Mouse (Mus musculus) neural tube, embryonic 13.5 days (tissue): ENCODE data around the gene Sdad1. TPM values are rescaled to one million over a fixed set of nuclear protein-coding genes. Genes with fewer than 3 reads are reported as not detected.
"Not testable (repeated sequence)": the region's sequence is repeated elsewhere in the genome, so short reads cannot be mapped to it uniquely, and the experiment has no call there.

ENCODE experiments used
- ATAC-seq: fragments of 200-750 bp; cut with Nextera tagmentation; 2 replicates; pipeline ENCODE4 v1.8.0; 2017; ENCODE audit warnings: low read depth, mild to moderate bottlenecking, moderate TSS enrichment, moderate library complexity
- H3K27ac ChIP-seq: fragments of 300-500 bp; sonication (generic); replicated peaks from 2 replicates; pipeline ENCODE4 v1.5.1; 2015; ENCODE audit warnings: moderate library complexity, mild to moderate bottlenecking, inconsistent platforms
- H3K27me3 ChIP-seq: fragments of 300-500 bp; sonication (generic); 2 replicates; pipeline ENCODE4 v1.6.1; 2015; ENCODE audit warnings: mild to moderate bottlenecking, inconsistent platforms
- H3K36me3 ChIP-seq: fragments of 300-500 bp; sonication (generic); 2 replicates; pipeline ENCODE4 v1.6.1; 2015; ENCODE audit warnings: mild to moderate bottlenecking, inconsistent platforms
- H3K4me1 ChIP-seq: fragments of 300-500 bp; sonication (generic); replicated peaks from 2 replicates; pipeline ENCODE4 v1.6.1; 2015; ENCODE audit warnings: inconsistent platforms
- H3K4me2 ChIP-seq: fragments of 300-500 bp; sonication (generic); 2 replicates; pipeline ENCODE4 v1.6.1; 2015; ENCODE audit warnings: inconsistent platforms, mild to moderate bottlenecking, moderate library complexity
- H3K4me3 ChIP-seq: fragments of 300-500 bp; sonication (generic); 2 replicates; pipeline ENCODE4 v1.5.1; 2015; ENCODE audit warnings: mild to moderate bottlenecking, inconsistent platforms
- H3K9ac ChIP-seq: fragments of 300-500 bp; sonication (generic); 2 replicates; pipeline ENCODE4 v1.6.1; 2015; ENCODE audit warnings: moderate library complexity, mild to moderate bottlenecking, inconsistent platforms
- H3K9me3 ChIP-seq: fragments of 300-500 bp; sonication (generic); 2 replicates; pipeline ENCODE4 v1.6.1; 2016; ENCODE audit warnings: inconsistent platforms
- WGBS: fragments of 180-500 bp; shearing (Covaris S2); methylation state at CpG from one replicate; pipeline ENCODE4 v1.1.7; 2015; 5-methylcytosine and 5-hydroxymethylcytosine counted together
- polyA plus RNA-seq: library from polyadenylated mRNA; unstranded; fragments of >200 nt; fragmentation: Nextera tagmentation; extraction: Ambion mirVana; gene quantifications from 2 replicates; pipeline ENCODE4 v1.2.1, GENCODE M21; 2015

The Sdad1 gene
- polyA plus RNA-seq: 26.1 and 28.2 TPM in 2 replicates

DNA sequence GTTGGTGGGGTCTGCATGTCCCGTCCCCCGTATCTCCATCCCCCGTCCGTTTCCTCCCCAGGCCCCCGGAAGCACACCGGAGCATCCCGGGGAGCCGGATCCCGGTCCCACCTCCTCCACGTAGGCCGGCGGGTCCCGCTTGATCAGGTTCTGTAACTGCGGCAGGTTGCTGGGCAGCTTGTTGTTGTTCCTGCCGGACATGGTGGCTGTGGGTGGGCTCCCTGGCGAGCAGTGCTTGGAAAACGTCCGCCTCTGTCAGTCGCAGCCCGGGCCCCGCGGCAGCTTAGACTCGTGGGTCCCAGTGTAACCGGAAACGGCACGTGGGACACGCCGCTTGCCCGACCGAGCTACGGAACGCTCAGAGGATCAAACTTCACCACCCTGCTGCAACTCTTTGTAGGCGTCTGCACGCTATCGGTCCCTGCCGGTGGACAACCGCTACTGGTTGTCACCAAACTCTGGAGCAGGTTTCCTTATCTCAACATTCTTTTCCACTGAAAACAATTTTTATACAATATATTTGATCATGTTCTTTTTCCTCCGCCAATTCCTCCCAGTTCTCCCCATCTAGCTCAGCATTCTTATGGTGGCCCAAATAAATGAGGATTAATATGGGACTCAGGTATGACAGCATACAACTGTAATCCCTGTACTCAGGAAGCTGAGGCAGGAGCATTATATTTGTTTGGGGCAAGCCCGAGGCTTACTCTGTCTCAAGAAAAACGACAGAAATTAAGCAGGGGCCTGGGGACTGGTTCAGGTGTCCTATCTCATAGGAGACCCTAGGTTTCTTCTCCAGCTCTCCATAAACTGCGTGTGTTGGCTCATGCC lies at the start of gene Sdad1:
Sdad1 (minus strand) TSS at position 799 of the 831 bp plus-strand sequence.
- H3K4me3 ChIP-seq: peak within 1 kb of the TSS; percentile 88
- no peaks in the 10 kb centered on the region for H3K9me3 ChIP-seq
- peak within 1 kb of the TSS; percentile 88 for H3K4me2 ChIP-seq
- 2% methylated on average over 41 of the region's 41 CpGs for WGBS
- peak within 1 kb of the TSS; percentile 85 for H3K9ac ChIP-seq
- no peaks in the 10 kb centered on the region for H3K27me3 ChIP-seq
- peaks cover 18% of the 10 kb centered on the region for H3K4me1 ChIP-seq
- H3K27ac ChIP-seq: peak within 1 kb of the TSS; percentile 54; the same call in 1 of the 2 replicates
- peak; percentile 93 for ATAC-seq
- H3K36me3 ChIP-seq: peaks cover 9% of the 10 kb centered on the region

DNA sequence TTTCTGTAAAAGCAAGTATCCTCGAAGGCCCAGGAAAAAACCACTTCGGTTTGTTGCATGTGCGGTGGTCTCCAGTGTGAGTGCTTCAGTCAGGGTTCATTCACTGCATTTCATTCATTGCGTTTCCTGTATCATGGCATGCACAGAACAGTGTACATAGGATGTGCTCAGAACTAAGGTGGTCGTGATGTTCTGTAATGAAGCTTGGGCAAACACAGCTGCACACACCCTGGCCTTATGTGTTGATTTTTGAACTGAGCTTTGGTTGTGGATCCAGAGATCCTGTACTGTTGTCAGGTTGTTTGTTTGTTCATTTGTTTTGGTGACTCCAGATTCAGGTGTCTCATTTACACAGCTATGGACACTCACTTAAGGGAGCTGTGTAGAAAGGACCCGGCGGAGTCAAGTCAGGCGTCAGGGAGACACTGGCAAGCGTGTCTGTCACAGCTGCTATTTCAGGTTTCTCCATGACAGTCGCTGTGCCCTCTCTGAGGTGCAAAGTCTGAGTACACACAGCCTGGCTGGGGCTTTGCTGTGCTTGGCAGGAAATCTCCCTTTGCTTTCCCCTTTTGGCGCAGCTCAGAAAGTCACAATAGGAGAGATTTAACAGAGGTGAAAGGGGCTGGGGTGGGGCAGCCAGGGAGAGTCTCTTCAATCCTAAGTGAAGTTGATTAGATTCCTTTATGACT lies 48.6 kb upstream of the Sdad1 start:
- H3K27me3 ChIP-seq: no peaks in the 10 kb centered on the region
- H3K4me1 ChIP-seq: 0 out of 2 replicates have a peak, but pooled peaks cover 3% of the 10 kb centered on the region
- no peak overlapping the region for H3K27ac ChIP-seq

DNA sequence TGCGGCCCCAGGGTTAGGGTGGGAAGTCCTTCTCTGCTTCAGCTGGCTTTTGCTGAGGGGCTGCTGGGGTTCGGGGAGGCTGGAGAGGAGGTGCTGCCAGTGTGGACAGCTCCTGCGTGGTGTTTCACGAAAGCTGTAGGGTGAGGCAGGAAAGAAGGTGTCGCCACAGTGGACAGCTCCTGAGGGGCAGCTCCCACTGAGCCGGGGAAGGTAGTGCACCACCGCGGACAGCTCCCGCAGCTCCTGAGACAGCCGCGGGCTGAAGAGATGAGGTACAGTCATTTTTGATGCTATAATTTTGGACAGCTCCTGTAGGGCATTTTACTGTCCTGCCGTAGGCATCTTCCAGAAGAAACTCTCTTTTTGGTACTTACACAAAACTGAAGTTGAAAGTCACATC lies 47.8 kb upstream of the Sdad1 start:
- ATAC-seq: no peak
- Histone ChIP-seq H3K4me1 (0 out of 2 replicates have a peak, but pooled peaks cover under 1% of the 10 kb centered on the region), H3K27ac (no peak overlapping the region), H3K9me3 (no peaks in the 10 kb centered on the region), H3K27me3 (no peaks in the 10 kb centered on the region), H3K9ac (no peak overlapping the region), H3K36me3 (no peaks in the 10 kb centered on the region), H3K4me2 (no peak overlapping the region), H3K4me3 (no peak overlapping the region)
- 70% methylated on average over 11 of the region's 12 CpGs for WGBS

More for the DNA sequence above, 48.6 kb upstream of the Sdad1 start:
- 83% methylated on average over 11 of the region's 11 CpGs for WGBS
- Histone ChIP-seq H3K9ac (no peak overlapping the region), H3K4me2 (no peak overlapping the region), H3K36me3 (no peaks in the 10 kb centered on the region), H3K4me3 (no peak overlapping the region), H3K9me3 (no peaks in the 10 kb centered on the region)
- ATAC-seq: no peak

DNA sequence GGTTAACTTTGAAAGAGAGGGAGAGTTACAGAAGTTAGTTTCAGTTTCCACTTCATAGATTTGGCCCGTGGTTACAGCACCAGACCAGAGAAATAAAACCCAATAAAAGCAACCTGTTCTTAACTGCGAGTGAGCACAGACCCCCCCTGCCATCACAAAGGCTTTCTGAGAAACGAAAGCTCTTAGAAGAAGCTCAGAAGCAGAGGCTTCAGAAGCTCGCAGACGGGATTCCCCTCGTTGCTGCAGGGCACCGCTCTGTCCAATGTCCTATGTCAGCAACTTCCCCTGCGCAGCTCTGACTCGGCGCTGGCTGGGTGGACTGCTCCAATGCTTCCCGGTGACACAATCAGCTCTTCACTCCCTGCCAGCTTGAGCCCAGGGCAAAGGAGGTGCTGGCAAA lies 43.2 kb upstream of the Sdad1 start:
- H3K27me3 ChIP-seq: peaks cover 5% of the 10 kb centered on the region; the same call in 1 of the 2 replicates
- H3K9me3 ChIP-seq: no peaks in the 10 kb centered on the region
- WGBS: 47% methylated on average over 11 of the region's 11 CpGs
- no peak overlapping the region for H3K27ac ChIP-seq
- peak overlapping the region; percentile 30 for H3K4me2 ChIP-seq
- ATAC-seq: no peak
- H3K9ac ChIP-seq: 0 out of 2 replicates have a peak overlapping the region, but pooled peaks have one; percentile 5
- peaks cover 4% of the 10 kb centered on the region; the same call in 1 of the 2 replicates for H3K4me1 ChIP-seq
- no peak overlapping the region for H3K4me3 ChIP-seq
- H3K36me3 ChIP-seq: no peaks in the 10 kb centered on the region

DNA sequence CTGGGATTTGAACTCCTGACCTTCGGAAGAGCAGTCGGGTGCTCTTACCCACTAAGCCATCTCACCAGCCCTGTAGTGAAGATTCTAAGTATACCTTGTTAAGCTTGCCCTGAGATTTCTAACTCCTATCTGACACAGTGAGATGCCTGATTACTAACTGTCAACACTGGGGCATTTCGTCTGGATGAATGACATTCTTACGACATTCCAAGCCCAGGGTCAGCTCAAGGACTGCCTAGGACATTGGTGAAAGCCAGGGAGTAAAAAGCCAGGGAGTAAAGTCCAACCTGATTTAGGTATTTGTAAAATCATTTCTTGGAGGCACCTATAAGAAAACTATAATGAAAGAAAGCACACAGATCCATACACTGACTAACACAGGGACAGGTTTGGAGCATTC lies 42.4 kb upstream of the Sdad1 start:
- not testable (repeated sequence) for ATAC-seq, H3K9me3 ChIP-seq, H3K9ac ChIP-seq, H3K4me3 ChIP-seq, H3K36me3 ChIP-seq, H3K4me2 ChIP-seq, H3K4me1 ChIP-seq, H3K27ac ChIP-seq
- H3K27me3 ChIP-seq: peaks cover 11% of the 10 kb centered on the region
- 82% methylated on average over 4 of the region's 4 CpGs for WGBS

DNA sequence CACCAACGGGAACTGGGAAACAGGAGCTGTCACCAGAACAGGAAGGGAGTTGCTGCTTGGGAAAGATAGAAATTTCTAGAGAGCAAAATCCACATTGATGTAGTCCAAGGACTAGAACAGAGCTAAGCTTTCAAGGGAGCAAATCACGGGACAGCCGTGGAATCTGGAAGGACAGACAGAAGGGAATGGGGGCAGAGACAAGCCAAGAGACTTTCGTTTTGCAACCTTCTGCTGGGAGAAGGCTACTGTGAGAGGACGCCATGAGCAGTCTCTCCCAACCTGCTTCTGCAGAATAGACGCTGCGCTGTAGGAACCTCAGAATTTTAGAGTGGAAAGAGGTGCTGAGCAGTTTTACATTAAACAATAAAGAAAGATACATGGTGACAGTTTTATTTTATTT lies 39.5 kb upstream of the Sdad1 start:
- no peak for ATAC-seq
- Histone ChIP-seq H3K9me3 (no peaks in the 10 kb centered on the region), H3K27me3 (peaks cover 13% of the 10 kb centered on the region), H3K4me2 (no peak overlapping the region), H3K4me1 (peaks cover 9% of the 10 kb centered on the region; the same call in 1 of the 2 replicates), H3K4me3 (no peak overlapping the region), H3K27ac (no peak overlapping the region), H3K9ac (no peak overlapping the region), H3K36me3 (no peaks in the 10 kb centered on the region)
- WGBS: 78% methylated on average over 7 of the region's 7 CpGs

DNA sequence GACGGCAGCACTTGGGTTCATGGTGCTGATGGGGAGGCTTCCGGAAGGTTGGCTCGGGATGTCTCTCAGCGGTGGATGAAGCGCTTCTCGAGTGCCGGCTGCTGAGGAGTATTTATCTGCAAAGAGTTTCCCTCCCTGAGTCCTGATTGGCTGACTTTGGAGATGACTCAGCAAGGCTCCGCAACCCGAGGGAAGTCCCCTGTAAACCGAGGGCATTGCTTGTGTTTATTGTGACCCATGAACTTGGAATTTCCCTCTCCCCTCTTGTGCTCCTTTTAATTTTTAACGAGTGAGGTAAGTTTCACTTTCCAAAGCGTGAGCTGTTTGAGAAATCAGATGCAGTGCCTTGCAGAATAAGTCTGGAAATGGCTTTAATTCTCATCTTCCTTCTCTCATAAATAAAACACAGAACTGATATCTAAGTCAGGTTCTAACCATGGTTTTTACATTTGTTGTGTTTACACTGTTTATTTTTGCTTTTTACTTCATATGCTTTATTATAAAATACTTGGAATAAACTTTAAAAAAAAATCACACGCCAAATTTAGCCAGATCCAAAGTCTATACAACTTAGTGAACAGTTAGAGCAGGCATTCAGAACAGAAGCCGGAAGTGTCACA lies 38.6 kb upstream of the Sdad1 start, which contains the start of gene Cxcl10:
Cxcl10 (minus strand) TSS at position 96 of the 620 bp plus-strand sequence.
- peak within 1 kb of the TSS; percentile 53 for H3K4me2 ChIP-seq
- peak within 1 kb of the TSS; percentile 23 for H3K4me3 ChIP-seq
- peaks cover 9% of the 10 kb centered on the region; the same call in 1 of the 2 replicates for H3K4me1 ChIP-seq
- H3K27ac ChIP-seq: no peak within 1 kb of the TSS
- no peaks in the 10 kb centered on the region for H3K36me3 ChIP-seq
- 16% methylated on average over 14 of the region's 14 CpGs for WGBS
- no peaks in the 10 kb centered on the region for H3K9me3 ChIP-seq
- no peak for ATAC-seq
- no peak within 1 kb of the TSS for H3K9ac ChIP-seq
- peaks cover 13% of the 10 kb centered on the region for H3K27me3 ChIP-seq

DNA sequence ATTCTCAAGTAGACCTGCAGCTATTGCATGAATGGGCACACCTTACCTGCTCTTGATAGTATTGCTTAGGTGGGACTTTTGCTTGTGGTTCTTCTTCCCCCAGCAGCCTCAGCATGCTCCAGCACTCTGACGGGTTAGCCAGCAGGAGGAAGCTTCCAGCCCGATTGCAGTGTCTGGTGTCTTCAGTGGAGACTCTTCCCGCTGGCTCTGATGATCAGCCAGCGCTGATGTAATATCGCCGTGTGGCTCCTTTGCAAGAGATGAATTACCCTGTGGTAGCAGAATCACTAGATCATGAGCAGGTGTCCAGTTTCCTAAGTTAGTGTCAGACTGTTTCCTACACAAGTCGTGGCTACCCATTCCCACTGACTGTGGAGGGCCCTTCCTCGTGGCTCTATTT lies 34.7 kb upstream of the Sdad1 start:
- 87% methylated on average over 8 of the region's 8 CpGs for WGBS
- Histone ChIP-seq H3K4me1 (peaks cover 9% of the 10 kb centered on the region; the same call in 1 of the 2 replicates), H3K4me3 (no peak overlapping the region), H3K27me3 (peaks cover 13% of the 10 kb centered on the region), H3K9ac (no peak overlapping the region), H3K36me3 (no peaks in the 10 kb centered on the region), H3K4me2 (no peak overlapping the region), H3K27ac (no peak overlapping the region), H3K9me3 (no peaks in the 10 kb centered on the region)
- ATAC-seq: no peak

DNA sequence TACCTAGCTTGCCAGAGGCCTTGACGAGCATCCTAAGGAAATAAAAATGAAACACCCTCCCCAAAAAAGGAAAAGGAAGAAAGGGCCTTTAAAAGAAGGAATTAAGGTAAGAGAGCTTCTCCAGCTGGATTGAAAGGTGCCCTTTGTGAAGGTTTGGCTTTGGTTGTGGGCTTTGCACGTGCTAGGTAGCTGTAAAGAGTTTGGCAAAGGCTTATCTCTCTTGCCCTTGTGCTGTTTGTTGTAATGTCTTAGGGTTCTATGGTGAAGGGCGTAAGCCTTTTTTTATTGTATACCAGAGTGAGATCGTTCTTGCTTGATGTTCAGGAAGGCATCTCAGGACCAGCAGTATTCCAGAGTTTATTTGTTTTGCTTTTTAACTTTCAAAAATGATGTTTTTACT lies 30.3 kb upstream of the Sdad1 start:
- no peaks in the 10 kb centered on the region for H3K36me3 ChIP-seq
- H3K9me3 ChIP-seq: no peaks in the 10 kb centered on the region
- no peak overlapping the region for H3K27ac ChIP-seq
- H3K4me1 ChIP-seq: no peaks in the 10 kb centered on the region
- no peak overlapping the region for H3K4me3 ChIP-seq
- H3K9ac ChIP-seq: no peak overlapping the region
- 79% methylated on average over 4 of the region's 4 CpGs for WGBS
- no peak overlapping the region for H3K4me2 ChIP-seq
- no peaks in the 10 kb centered on the region for H3K27me3 ChIP-seq
- ATAC-seq: no peak

DNA sequence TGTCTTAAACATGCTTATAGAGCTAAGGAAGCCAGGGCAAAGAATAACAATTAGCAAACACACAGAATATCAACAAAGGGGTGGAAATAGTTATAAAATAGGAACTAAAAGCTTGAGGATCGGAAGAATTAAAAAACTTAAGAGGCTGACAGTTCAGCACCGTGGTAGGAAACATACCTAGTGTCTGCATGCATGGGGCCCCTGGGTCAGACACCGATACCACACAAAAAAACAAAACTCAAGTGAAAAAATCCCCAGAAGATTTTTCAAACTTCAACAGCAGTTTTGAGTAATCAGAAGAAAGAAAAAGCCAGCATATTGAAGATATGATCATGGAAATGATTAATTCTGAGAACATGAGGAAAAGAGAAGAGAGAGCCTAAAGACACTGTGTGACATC lies 26.5 kb upstream of the Sdad1 start:
- no peaks in the 10 kb centered on the region for H3K27me3 ChIP-seq
- no peaks in the 10 kb centered on the region for H3K9me3 ChIP-seq
- H3K4me1 ChIP-seq: no peaks in the 10 kb centered on the region
- no peak overlapping the region for H3K4me3 ChIP-seq
- WGBS: 85% methylated on average over 3 of the region's 3 CpGs
- no peak for ATAC-seq
- H3K4me2 ChIP-seq: no peak overlapping the region
- H3K9ac ChIP-seq: no peak overlapping the region
- no peaks in the 10 kb centered on the region for H3K36me3 ChIP-seq
- no peak overlapping the region for H3K27ac ChIP-seq

DNA sequence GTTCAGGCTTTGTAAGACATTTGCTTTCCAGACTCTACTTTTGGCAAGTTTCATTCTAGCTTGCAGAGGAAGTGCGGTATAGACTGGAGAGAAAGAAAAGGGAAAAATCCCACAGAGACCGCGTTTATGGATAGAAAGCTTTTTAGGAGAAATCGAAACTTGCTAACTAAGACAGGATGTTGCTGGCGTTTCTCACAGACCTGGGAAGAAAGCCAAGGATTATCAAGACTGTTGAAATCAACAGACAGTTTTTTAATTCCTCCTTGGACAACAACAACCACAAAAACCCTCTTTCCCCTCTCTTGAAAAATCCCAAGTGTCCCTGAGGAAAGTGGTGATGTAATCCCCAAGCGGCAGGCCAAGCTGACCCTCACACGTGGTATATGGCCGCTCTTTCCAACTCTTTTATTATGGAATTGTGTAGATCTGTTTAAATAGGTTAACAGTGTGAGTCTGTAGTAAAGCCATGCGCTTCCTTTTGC lies 22.1 kb upstream of the Sdad1 start:
- Histone ChIP-seq H3K4me3 (no peak overlapping the region), H3K36me3 (no peaks in the 10 kb centered on the region), H3K4me2 (no peak overlapping the region), H3K4me1 (no peaks in the 10 kb centered on the region), H3K27me3 (no peaks in the 10 kb centered on the region), H3K9me3 (no peaks in the 10 kb centered on the region), H3K27ac (no peak overlapping the region), H3K9ac (no peak overlapping the region)
- no peak for ATAC-seq
- WGBS: 67% methylated on average over 9 of the region's 9 CpGs
